Mouse (Mus musculus) brown adipose tissue, adult 24 weeks (tissue): ENCODE results near the gene Arid1b. TPM values are rescaled to one million over a fixed set of nuclear protein-coding genes. Genes with fewer than 3 reads are reported as not detected.

ENCODE experiments used
- H3K27ac ChIP-seq: fragments of 200-500 bp; replicated peaks from 2 replicates; pipeline ENCODE4 v1.5.1; 2012; ENCODE audit warnings: low read depth, mild to moderate bottlenecking, low read length
- H3K4me1 ChIP-seq: fragments of 200-500 bp; 2 replicates; pipeline ENCODE4 v1.6.1; 2012; ENCODE audit warnings: low read length, mixed read lengths; ENCODE audit not compliant: control insufficient read depth, insufficient read depth, insufficient read length
- H3K4me3 ChIP-seq: fragments of 200-500 bp; 2 replicates; pipeline ENCODE4 v1.5.1; 2012; ENCODE audit warnings: low read depth, mild to moderate bottlenecking, low read length, moderate library complexity; ENCODE audit not compliant: insufficient read depth
- polyA plus RNA-seq: library from polyadenylated mRNA; stranded (reverse); fragments of >200 nt; gene quantifications from 2 replicates; pipeline ENCODE4 v1.2.4, GENCODE M21; 2012; ENCODE audit not compliant: missing spikeins, insufficient read depth, insufficient read length

The Arid1b gene
- polyA plus RNA-seq, 1 experiment: 13.9 TPM

DNA sequence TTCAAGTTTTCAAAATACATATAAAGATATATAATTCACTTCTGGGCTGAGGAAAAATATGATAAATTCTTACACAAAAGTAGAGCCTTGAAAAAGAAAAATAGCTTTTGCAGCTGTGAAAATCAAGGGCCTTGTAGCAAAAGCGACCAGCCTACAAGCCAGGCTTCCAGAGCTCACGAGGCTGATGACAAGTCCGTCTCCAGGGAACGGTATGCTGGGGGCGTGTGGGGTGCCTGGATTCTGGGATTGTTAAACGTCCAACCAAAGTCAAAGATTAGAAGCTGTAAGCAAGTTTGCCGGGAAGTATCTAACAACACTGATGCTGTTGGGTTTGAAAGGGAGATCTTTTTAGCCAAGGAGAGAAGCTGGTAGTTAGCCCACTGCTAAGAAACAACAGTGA is 377.4 kb downstream of the Arid1b start:
- no peak overlapping the region for H3K27ac ChIP-seq
- no peaks in the 10 kb centered on the region for H3K4me1 ChIP-seq
- no peak overlapping the region for H3K4me3 ChIP-seq

DNA sequence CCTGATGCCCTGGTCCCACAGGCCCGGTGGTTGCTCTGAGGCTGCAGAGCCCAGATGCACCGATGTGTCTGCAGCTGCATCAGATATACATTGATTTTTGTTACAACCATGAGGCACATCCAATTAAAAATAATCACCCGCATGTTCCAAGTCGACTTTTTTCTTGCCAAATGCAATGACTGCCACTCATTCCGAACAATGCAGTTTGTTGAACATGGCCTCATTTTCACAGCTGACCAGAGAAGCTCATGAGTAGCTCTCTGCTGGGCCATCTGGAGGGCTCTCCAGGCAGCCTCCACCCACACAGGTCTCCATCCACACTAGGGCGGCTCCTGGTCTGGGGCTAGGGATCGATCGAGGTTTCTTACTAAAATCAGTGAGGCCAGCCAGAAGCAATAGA is 378.8 kb downstream of the Arid1b start:
- H3K4me3 ChIP-seq: no peak overlapping the region
- no peaks in the 10 kb centered on the region for H3K4me1 ChIP-seq
- no peak overlapping the region for H3K27ac ChIP-seq

DNA sequence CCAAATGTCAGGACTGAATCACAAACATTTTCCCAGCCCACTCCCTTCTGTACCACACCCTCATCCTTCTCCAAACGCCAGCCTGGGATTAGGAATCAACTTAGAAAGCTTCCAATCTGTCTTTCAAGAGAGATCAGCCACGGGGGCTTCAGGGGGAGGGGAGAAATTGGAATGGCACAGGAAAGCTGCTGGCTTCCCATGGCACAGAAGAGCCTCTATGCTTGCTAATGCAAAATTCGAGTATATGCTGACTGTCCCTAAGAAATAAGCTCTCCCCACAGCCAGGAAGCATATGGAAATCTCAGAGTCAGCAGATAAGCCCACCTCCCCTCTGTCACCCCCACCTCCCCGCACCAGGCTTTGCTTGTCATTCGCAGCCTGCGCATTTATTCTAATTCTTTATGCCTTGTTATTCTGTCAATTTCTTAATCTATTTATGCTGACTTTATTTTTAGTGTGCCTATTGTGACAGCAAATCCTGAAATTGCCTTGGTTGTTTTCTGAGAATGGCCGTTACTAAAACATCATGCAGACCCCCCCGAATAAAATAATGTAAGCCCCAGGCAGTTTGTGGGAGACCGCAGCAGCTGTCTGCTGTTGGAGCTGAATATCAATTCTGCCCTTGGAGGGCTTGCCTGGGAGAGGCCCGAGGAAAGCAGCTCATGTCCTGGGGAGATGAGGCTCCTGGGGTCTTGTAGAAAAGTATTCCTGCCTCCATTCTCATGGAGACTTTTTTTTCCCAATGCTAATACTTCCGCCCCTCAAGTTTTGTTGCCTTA is 383.2 kb downstream of the Arid1b start:
- Histone ChIP-seq H3K4me3 (no peak overlapping the region), H3K4me1 (no peaks in the 10 kb centered on the region), H3K27ac (no peak overlapping the region)

DNA sequence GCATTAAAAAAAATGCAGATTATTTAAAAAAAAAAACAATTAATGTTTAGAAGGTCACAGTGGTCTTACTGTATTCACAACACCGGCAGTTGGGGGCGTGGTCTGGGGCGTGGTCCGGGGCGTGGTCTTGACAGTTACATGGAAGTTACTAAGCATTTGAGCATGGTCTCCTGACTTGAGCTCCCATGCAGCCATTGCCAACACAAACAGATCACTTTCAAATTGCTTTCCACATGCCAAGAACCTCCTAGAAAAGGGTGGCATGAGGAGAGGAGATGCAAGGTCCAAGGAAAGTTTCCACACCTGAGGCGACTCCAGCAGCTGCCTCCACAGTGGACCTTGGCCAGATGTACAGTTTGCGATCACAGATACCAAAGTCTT is 383.8 kb downstream of the Arid1b start:
- H3K27ac ChIP-seq: no peak overlapping the region
- H3K4me1 ChIP-seq: no peaks in the 10 kb centered on the region
- H3K4me3 ChIP-seq: no peak overlapping the region

DNA sequence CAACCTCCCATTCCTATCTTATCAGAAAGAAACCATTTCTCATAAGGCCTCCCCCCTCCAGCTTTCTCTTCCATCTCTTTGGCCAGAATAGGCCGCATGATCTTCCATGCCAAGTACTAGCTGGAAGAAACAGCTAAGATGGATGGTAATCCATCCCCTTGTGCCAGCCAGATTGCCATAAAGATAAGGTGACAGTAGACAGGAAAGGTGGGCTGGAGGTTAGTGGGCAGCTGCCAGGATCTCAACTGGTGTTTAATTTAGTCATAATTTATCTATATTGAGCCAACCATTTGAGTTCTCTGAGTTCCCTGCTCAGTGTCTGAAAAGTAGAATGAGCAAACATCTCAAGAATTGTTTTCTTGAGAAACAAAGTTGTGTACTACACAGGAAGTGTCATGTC is 391.6 kb downstream of the Arid1b start:
- Histone ChIP-seq H3K4me3 (no peak overlapping the region), H3K4me1 (no peaks in the 10 kb centered on the region), H3K27ac (no peak overlapping the region)

DNA sequence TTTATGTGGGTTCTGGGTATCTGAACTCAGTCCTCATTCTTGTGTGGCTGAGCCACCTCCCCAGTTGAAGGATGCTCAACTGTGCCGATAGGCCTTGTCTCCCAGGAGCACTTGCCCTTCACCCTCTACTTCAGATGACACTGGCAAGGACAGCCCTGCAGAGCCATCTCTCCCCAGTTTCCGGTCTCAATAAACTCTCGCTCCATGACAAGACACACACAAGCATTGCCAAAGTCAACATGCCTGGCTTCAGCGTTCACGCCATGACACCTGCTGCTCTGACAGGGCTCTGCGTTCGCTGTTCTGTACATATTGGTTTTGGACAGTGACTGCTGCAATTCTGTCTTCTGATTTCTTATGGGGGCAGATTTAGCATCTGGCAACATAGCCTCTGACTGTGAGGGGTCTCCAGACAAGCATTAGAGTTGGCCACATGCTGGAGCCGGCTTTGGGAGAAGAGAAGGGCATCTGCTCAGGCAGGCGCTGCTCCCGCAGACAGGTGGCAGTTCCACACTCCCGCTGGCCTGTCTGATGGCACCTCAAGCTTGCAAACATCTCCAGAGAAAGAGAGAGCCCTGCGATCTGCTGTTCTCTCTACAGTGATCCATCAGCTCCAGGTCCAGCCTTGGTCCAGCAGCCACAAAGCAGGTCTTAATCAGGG is 392.9 kb downstream of the Arid1b start:
- H3K4me1 ChIP-seq: no peaks in the 10 kb centered on the region
- no peak overlapping the region for H3K27ac ChIP-seq

DNA sequence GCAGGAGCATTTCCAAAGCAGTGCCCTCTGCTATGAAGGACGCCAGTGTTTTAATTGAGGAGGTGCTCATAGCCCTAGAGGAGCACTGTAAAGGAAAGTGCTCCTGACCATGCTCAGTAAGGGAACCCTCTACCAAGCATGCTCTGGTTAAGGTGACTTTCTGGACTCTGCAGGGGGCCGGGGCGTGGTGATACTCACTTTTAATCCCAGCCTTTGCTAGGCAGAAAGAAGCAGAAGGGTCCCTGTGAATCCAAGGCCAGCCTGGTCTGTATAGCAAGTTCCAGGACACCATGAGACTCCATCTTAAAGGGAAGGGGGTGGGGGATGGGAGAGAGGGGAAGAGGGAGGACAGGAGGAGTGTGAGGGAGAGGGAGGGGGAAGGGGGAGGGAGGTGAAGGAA is 394.2 kb downstream of the Arid1b start:
- Histone ChIP-seq H3K4me3 (no peak overlapping the region), H3K4me1 (no peaks in the 10 kb centered on the region), H3K27ac (no peak overlapping the region)

More for the DNA sequence above, 392.9 kb downstream of the Arid1b start:
- no peak overlapping the region for H3K4me3 ChIP-seq

DNA sequence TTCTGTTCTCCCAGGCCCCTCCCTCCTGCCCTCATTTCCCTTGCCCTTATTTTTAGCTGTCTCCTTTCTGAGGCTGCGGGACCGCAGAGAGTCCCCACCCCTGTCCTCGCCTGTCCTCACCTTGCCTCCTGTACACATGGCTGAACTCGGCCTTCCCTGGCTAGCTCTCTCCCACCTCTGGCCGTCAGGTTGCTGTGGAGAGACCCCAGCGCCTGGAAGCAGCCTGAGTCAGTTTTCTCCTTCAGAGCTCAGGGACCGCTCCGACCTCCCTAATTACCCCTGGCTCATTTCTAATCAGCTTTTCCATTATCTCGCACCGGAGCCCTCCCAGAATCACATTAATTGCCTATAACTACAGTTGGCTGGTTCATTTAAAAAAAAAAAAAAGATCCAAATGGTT is 396.6 kb downstream of the Arid1b start:
- H3K27ac ChIP-seq: no peak overlapping the region
- H3K4me1 ChIP-seq: no peaks in the 10 kb centered on the region
- H3K4me3 ChIP-seq: no peak overlapping the region

DNA sequence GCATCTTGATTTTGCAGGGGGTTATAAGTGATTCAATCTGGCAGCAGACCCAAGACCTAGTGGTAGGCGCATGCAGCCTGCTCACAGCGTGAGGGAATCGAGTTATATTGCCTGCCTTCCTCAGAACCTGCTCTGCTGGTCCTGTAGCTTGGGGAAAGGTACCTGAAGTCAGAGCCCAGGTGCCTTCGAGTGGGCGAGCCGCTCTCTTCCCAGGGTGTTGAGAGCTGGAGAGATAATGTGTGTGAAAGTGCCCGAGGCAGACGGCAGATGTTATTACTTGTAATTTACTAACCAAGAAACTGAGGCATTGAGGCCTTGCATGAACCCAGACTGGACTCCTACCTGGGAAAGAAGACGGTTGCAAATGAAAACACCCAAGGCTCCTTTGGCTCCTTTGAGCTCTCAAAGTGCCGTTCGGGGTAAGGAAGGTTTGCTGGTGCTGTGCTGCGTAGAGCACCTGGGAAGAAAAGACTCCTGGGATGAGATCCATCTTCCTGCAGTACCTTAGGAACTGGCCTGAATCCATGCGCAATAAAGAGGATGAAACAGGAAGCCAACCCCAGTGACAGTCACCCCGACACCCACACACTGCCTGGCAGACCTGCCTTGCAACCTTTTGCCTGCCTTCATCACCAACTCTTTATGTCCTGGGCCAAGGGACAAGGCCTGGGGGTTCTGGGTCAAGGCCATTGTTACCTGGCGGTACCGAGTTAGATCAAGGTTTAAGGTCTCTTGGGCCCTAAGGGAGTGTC is 401.5 kb downstream of the Arid1b start:
- Histone ChIP-seq H3K27ac (no peak overlapping the region), H3K4me1 (no peaks in the 10 kb centered on the region), H3K4me3 (no peak overlapping the region)

DNA sequence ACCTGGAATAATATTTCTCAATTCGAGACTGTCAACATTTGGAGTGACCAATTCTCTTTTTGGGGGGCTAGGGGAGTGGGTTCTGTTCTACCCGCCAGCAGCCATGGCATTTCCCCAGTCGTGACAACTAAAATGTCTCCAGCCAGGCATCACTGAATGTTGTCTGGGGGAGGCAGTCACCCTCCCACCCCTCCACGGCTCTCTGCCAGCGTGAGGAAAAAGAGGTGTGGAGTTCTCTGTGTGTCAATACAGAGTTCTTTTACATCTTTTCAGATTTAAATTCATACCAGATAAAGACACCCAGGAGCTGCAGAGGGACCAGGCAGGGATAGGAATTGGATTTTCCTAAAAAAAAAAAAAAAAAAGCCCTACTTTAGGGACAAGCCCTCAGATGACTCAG is 402.1 kb downstream of the Arid1b start:
- H3K4me1 ChIP-seq: no peaks in the 10 kb centered on the region
- H3K27ac ChIP-seq: no peak overlapping the region
- H3K4me3 ChIP-seq: no peak overlapping the region
